Mouse (Mus musculus): ENCODE results near the gene Suclg1.
A peak's percentile ranks its signal among the peaks of the same experiment; 100 is the strongest.

Suclg1 gene

GRCm38 (mm10) chr6:73314923-73315603 lies 66.9 kb downstream of the Suclg1 start:
- DNase-seq (ENCODE audit: extremely low read depth, low read depth, low spot score) = peak; percentile 8

GRCm38 (mm10) chr6:73322306-73322705 lies 74.1 kb downstream of the Suclg1 start:
- DNase-seq (ENCODE audit: extremely low read depth, low read depth, low spot score) = no peak
